Mouse (Mus musculus): ENCODE measurements around the gene Aif1l. TPM values are rescaled to one million over a fixed set of nuclear protein-coding genes. Genes with fewer than 3 reads are reported as not detected.

Gene Aif1l
- polyA plus RNA-seq, 1 experiment from 2014 or later: 31.2 TPM

GRCm38 (mm10) chr2:31997539-31997938 lies 47.6 kb downstream of the Aif1l start:
- Histone ChIP-seq H3K27ac (replicated peaks; ENCODE audit: low read depth, low read length) (no peak overlapping the region), H3K9ac (ENCODE audit: low read depth, low read length) (no peak overlapping the region), H3K36me3 (ENCODE audit: control insufficient read depth, insufficient read depth, low read length) (peaks cover 89% of the 10 kb centered on the region), H3K9me3 (ENCODE audit: control insufficient read depth, low read length) (no peaks in the 10 kb centered on the region), H3K27me3 (replicated peaks; ENCODE audit: control insufficient read depth, insufficient read depth, low read length) (no peaks in the 10 kb centered on the region), H3K4me1 (ENCODE audit: control insufficient read depth, insufficient read depth, low read length) (no peaks in the 10 kb centered on the region), H3K4me2 (ENCODE audit: low read depth, low read length) (no peak overlapping the region), H3K4me3 (ENCODE audit: low read depth, low read length) (no peak overlapping the region)
- ATAC-seq (ENCODE audit: low read depth) (no peak), DNase-seq (ENCODE audit: low spot score) (no peak)
- 93% methylated on average over 5 of the region's 5 CpGs for WGBS

- Histone ChIP-seq H3K9ac (ENCODE audit: low read depth, low read length) (no peak overlapping the region), H3K27ac (replicated peaks; ENCODE audit: low read depth, low read length) (no peak overlapping the region), H3K27me3 (replicated peaks; ENCODE audit: control insufficient read depth, insufficient read depth, low read length) (no peaks in the 10 kb centered on the region), H3K4me1 (ENCODE audit: control insufficient read depth, insufficient read depth, low read length) (no peaks in the 10 kb centered on the region), H3K9me3 (ENCODE audit: control insufficient read depth, low read length) (no peaks in the 10 kb centered on the region), H3K4me3 (ENCODE audit: low read depth, low read length) (no peak overlapping the region), H3K36me3 (ENCODE audit: control insufficient read depth, insufficient read depth, low read length) (peaks cover 89% of the 10 kb centered on the region), H3K4me2 (ENCODE audit: low read depth, low read length) (no peak overlapping the region)
- no peak for DNase-seq (ENCODE audit: low spot score)
- WGBS: 77% methylated on average over 2 of the region's 2 CpGs
- ATAC-seq (ENCODE audit: low read depth): no peak
These were observed 48.5 kb downstream of the Aif1l start for GRCm38 (mm10) chr2:31998443-31998842.

- ATAC-seq (ENCODE audit: low read depth) (no peak), DNase-seq (ENCODE audit: low spot score) (no peak)
- Histone ChIP-seq H3K36me3 (ENCODE audit: control insufficient read depth, insufficient read depth, low read length) (peaks cover 92% of the 10 kb centered on the region), H3K27ac (replicated peaks; ENCODE audit: low read depth, low read length) (no peak overlapping the region), H3K4me2 (ENCODE audit: low read depth, low read length) (no peak overlapping the region), H3K27me3 (replicated peaks; ENCODE audit: control insufficient read depth, insufficient read depth, low read length) (no peaks in the 10 kb centered on the region), H3K4me3 (ENCODE audit: low read depth, low read length) (no peak overlapping the region), H3K9ac (ENCODE audit: low read depth, low read length) (no peak overlapping the region), H3K4me1 (ENCODE audit: control insufficient read depth, insufficient read depth, low read length) (no peaks in the 10 kb centered on the region), H3K9me3 (ENCODE audit: control insufficient read depth, low read length) (no peaks in the 10 kb centered on the region)
- 88% methylated on average over 2 of the region's 2 CpGs for WGBS
These were observed 58.4 kb downstream of the Aif1l start for GRCm38 (mm10) chr2:32008311-32008710.

DNA sequence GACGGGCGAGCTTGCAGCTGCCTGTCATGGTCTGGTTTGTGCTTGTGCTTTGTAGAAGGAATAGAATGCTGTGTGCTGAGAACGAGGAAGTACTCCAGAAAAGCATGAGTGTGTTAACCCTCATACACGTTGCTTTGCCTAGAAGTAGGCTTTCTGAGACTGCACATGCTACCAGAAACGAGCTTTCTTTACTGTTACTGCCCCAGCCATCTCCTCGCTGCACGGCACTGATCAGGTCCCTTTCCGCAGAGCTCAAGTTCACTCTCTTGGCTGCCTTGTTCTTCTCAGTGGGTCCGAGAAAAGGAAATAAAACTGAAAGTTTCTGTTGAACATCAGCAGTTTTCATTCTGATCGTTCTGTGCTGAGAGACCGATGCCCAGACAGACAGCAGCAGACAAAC lies 58.8 kb downstream of the Aif1l start:
- no peaks in the 10 kb centered on the region for H3K4me1 ChIP-seq (ENCODE audit: control insufficient read depth, insufficient read depth, low read length)
- ATAC-seq (ENCODE audit: low read depth) (no peak), DNase-seq (ENCODE audit: low spot score) (no peak)
- no peaks in the 10 kb centered on the region for H3K9me3 ChIP-seq (ENCODE audit: control insufficient read depth, low read length)
- H3K9ac ChIP-seq (ENCODE audit: low read depth, low read length): no peak overlapping the region
- peaks cover 92% of the 10 kb centered on the region for H3K36me3 ChIP-seq (ENCODE audit: control insufficient read depth, insufficient read depth, low read length)
- WGBS: 88% methylated on average over 11 of the region's 11 CpGs
- H3K4me3 ChIP-seq (ENCODE audit: low read depth, low read length): no peak overlapping the region
- no peak overlapping the region for H3K4me2 ChIP-seq (ENCODE audit: low read depth, low read length)
- no peak overlapping the region for H3K27ac ChIP-seq (replicated peaks; ENCODE audit: low read depth, low read length)
- H3K27me3 ChIP-seq (replicated peaks; ENCODE audit: control insufficient read depth, insufficient read depth, low read length): no peaks in the 10 kb centered on the region

DNA sequence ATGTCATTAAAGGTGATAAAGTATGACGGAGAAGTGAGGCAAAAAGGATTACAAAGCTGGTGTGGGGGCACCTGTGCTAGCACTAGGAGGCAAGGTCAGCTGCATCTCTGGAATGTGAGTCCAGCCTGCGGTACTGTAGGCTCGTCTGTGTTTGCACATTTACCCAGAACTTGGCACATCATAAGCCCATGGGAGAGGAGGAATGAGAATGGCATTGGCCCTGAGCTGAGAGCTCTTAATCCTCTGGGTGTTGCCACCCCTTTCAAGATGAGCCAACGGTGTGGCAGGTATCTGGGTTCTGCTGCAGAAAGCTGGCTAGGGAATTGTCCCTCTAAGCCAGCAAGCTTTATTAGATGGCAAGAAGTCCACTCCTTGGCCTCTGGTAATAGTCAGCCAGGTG lies 69.8 kb downstream of the Aif1l start:
- Histone ChIP-seq H3K36me3 (ENCODE audit: control insufficient read depth, insufficient read depth, low read length) (peaks cover 95% of the 10 kb centered on the region), H3K27me3 (replicated peaks; ENCODE audit: control insufficient read depth, insufficient read depth, low read length) (no peaks in the 10 kb centered on the region)
- WGBS: 76% methylated on average over 4 of the region's 4 CpGs

GRCm38 (mm10) chr2:32020229-32020628 lies 70.3 kb downstream of the Aif1l start:
- no peaks in the 10 kb centered on the region for H3K9me3 ChIP-seq (ENCODE audit: control insufficient read depth, low read length)
- no peak overlapping the region for H3K4me2 ChIP-seq (ENCODE audit: low read depth, low read length)
- no peaks in the 10 kb centered on the region for H3K27me3 ChIP-seq (replicated peaks; ENCODE audit: control insufficient read depth, insufficient read depth, low read length)
- H3K36me3 ChIP-seq (ENCODE audit: control insufficient read depth, insufficient read depth, low read length): peaks cover 96% of the 10 kb centered on the region
- no peak for ATAC-seq (ENCODE audit: low read depth)
- no peak overlapping the region for H3K27ac ChIP-seq (replicated peaks; ENCODE audit: low read depth, low read length)
- DNase-seq (ENCODE audit: low spot score): no peak
- H3K4me3 ChIP-seq (ENCODE audit: low read depth, low read length): no peak overlapping the region
- no peak overlapping the region for H3K9ac ChIP-seq (ENCODE audit: low read depth, low read length)
- H3K4me1 ChIP-seq (ENCODE audit: control insufficient read depth, insufficient read depth, low read length): no peaks in the 10 kb centered on the region
- 96% methylated on average over 5 of the region's 5 CpGs for WGBS

More for the DNA sequence above, 69.8 kb downstream of the Aif1l start:
- DNase-seq (ENCODE audit: low spot score) (no peak), ATAC-seq (ENCODE audit: low read depth) (no peak)
- Histone ChIP-seq H3K4me3 (ENCODE audit: low read depth, low read length) (no peak overlapping the region), H3K4me1 (ENCODE audit: control insufficient read depth, insufficient read depth, low read length) (no peaks in the 10 kb centered on the region), H3K27ac (replicated peaks; ENCODE audit: low read depth, low read length) (no peak overlapping the region), H3K9ac (ENCODE audit: low read depth, low read length) (no peak overlapping the region), H3K4me2 (ENCODE audit: low read depth, low read length) (no peak overlapping the region), H3K9me3 (ENCODE audit: control insufficient read depth, low read length) (no peaks in the 10 kb centered on the region)

Other genes with a start within 250 kb of the Aif1l start
- gene Qrfp, start 139.6 kb upstream of the Aif1l start, polyA plus RNA-seq (2014; fragmentation: Nextera tagmentation; extraction: Ambion mirVana): 0.10 and 0.22 TPM in 2 replicates
- 0.19 and 0.29 TPM in 2 replicates for gene Fibcd1, start 104.1 kb upstream of the Aif1l start, polyA plus RNA-seq (2014; fragmentation: Nextera tagmentation; extraction: Ambion mirVana)
- gene Lamc3, start 62.8 kb upstream of the Aif1l start, polyA plus RNA-seq (2014; fragmentation: Nextera tagmentation; extraction: Ambion mirVana): 2.0 and 2.2 TPM in 2 replicates
- gene Nup214, start 24.3 kb downstream of the Aif1l start, polyA plus RNA-seq (2014; fragmentation: Nextera tagmentation; extraction: Ambion mirVana): 61.2 and 66.4 TPM in 2 replicates
- gene Fam78a, start 134.7 kb downstream of the Aif1l start, polyA plus RNA-seq (2014; fragmentation: Nextera tagmentation; extraction: Ambion mirVana): 8.2 and 8.9 TPM in 2 replicates
- 11.7 and 13.0 TPM in 2 replicates for gene Plpp7, start 145.4 kb downstream of the Aif1l start, polyA plus RNA-seq (2014; fragmentation: Nextera tagmentation; extraction: Ambion mirVana)
- 63.0 and 66.0 TPM in 2 replicates for gene Prrc2b, start 200.9 kb downstream of the Aif1l start, polyA plus RNA-seq (2014; fragmentation: Nextera tagmentation; extraction: Ambion mirVana)